Mouse (Mus musculus) kidney, embryonic 14.5 days (tissue): Measurements from ENCODE around the gene Negr1. TPM values are rescaled to one million over a fixed set of nuclear protein-coding genes. Genes with fewer than 3 reads are reported as not detected.

Experiments
- ATAC-seq: fragments of 200-750 bp; cut with Nextera tagmentation; 2 replicates; pipeline ENCODE4 v1.8.0; 2017; ENCODE audit warnings: moderate number of reproducible peaks, mild to moderate bottlenecking, moderate TSS enrichment, moderate library complexity; ENCODE audit not compliant: low FRiP score, low TSS enrichment
- H3K27ac ChIP-seq: fragments of 300-500 bp; sonication (generic); 2 replicates; pipeline ENCODE4 v1.5.1; 2014; ENCODE audit warnings: low read depth, mild to moderate bottlenecking, low read length, moderate library complexity, mixed read lengths
- H3K27me3 ChIP-seq: fragments of 300-500 bp; sonication (generic); 2 replicates; pipeline ENCODE4 v1.6.1; 2014; ENCODE audit warnings: mild to moderate bottlenecking, low read length; ENCODE audit not compliant: control insufficient read depth, insufficient read depth
- H3K36me3 ChIP-seq: fragments of 300-500 bp; sonication (generic); 2 replicates; pipeline ENCODE4 v1.6.1; 2014; ENCODE audit warnings: low read length, mixed read lengths; ENCODE audit not compliant: control insufficient read depth, insufficient read depth
- H3K4me1 ChIP-seq: fragments of 300-500 bp; sonication (generic); 2 replicates; pipeline ENCODE4 v1.6.1; 2014; ENCODE audit warnings: low read length, mixed read lengths; ENCODE audit not compliant: control insufficient read depth, insufficient read depth
- H3K4me2 ChIP-seq: fragments of 300-500 bp; sonication (generic); replicated peaks from 2 replicates; pipeline ENCODE4 v1.6.1; 2014; ENCODE audit warnings: low read depth, mild to moderate bottlenecking, low read length
- H3K4me3 ChIP-seq: fragments of 300-500 bp; sonication (generic); 2 replicates; pipeline ENCODE4 v1.5.1; 2014; ENCODE audit warnings: mild to moderate bottlenecking, low read length
- H3K9ac ChIP-seq: fragments of 300-500 bp; sonication (generic); 2 replicates; pipeline ENCODE4 v1.6.1; 2014; ENCODE audit warnings: low read depth, mild to moderate bottlenecking, low read length, moderate library complexity
- H3K9me3 ChIP-seq: fragments of 300-500 bp; sonication (generic); 2 replicates; pipeline ENCODE4 v1.6.1; 2016; ENCODE audit warnings: low read length; ENCODE audit not compliant: control insufficient read depth
- WGBS: fragments of 180-500 bp; shearing (Covaris S2); extraction: QIAGEN DNeasy Blood & Tissue Kit; methylation state at CpG from one replicate; pipeline ENCODE4 v1.1.7; 2014; 5-methylcytosine and 5-hydroxymethylcytosine counted together
- polyA plus RNA-seq: library from polyadenylated mRNA; unstranded; fragments of >200 nt; fragmentation: Nextera tagmentation; extraction: Ambion mirVana; gene quantifications from 2 replicates; pipeline ENCODE4 v1.2.1, GENCODE M21; 2014

Gene Negr1
- polyA plus RNA-seq, 1 experiment from 2014 or later = 12.4 TPM

GRCm38 (mm10) chr3:157224920-157225319 is 663.3 kb downstream of the Negr1 start:
- WGBS = 75% methylated on average over 4 of the region's 4 CpGs
- no peaks in the 10 kb centered on the region for H3K27me3 ChIP-seq
- H3K4me1 ChIP-seq = no peaks in the 10 kb centered on the region
- no peak overlapping the region for H3K4me2 ChIP-seq
- H3K9ac ChIP-seq = no peak overlapping the region
- no peaks in the 10 kb centered on the region for H3K36me3 ChIP-seq
- H3K4me3 ChIP-seq = no peak overlapping the region
- no peak overlapping the region for H3K27ac ChIP-seq
- no peaks in the 10 kb centered on the region for H3K9me3 ChIP-seq
- ATAC-seq = no peak

GRCm38 (mm10) chr3:157232723-157233122 is 671.1 kb downstream of the Negr1 start:
- WGBS = 30% methylated on average over 5 of the region's 5 CpGs
- peak; percentile 68 for ATAC-seq
- no peaks in the 10 kb centered on the region for H3K4me1 ChIP-seq

GRCm38 (mm10) chr3:157240240-157240639 is 678.6 kb downstream of the Negr1 start:
- Histone ChIP-seq H3K27me3 (no peaks in the 10 kb centered on the region), H3K4me1 (no peaks in the 10 kb centered on the region), H3K36me3 (no peaks in the 10 kb centered on the region), H3K9ac (no peak overlapping the region), H3K27ac (no peak overlapping the region), H3K4me2 (no peak overlapping the region), H3K4me3 (no peak overlapping the region), H3K9me3 (no peaks in the 10 kb centered on the region)
- WGBS = 76% methylated on average over 1 of the region's 1 CpGs
- no peak for ATAC-seq

More at GRCm38 (mm10) chr3:157232723-157233122, 671.1 kb downstream of the Negr1 start:
- no peak overlapping the region for H3K4me3 ChIP-seq
- H3K9me3 ChIP-seq = no peaks in the 10 kb centered on the region
- no peaks in the 10 kb centered on the region for H3K27me3 ChIP-seq
- H3K4me2 ChIP-seq = no peak overlapping the region
- H3K9ac ChIP-seq = no peak overlapping the region
- no peaks in the 10 kb centered on the region for H3K36me3 ChIP-seq
- H3K27ac ChIP-seq = no peak overlapping the region

GRCm38 (mm10) chr3:157255446-157255845 is 693.9 kb downstream of the Negr1 start:
- Histone ChIP-seq H3K36me3 (no peaks in the 10 kb centered on the region), H3K9me3 (no peaks in the 10 kb centered on the region), H3K4me3 (no peak overlapping the region), H3K4me2 (no peak overlapping the region), H3K9ac (no peak overlapping the region), H3K4me1 (no peaks in the 10 kb centered on the region), H3K27me3 (no peaks in the 10 kb centered on the region), H3K27ac (no peak overlapping the region)
- WGBS = 64% methylated on average over 1 of the region's 1 CpGs
- ATAC-seq = no peak

GRCm38 (mm10) chr3:157255863-157256262 is 694.3 kb downstream of the Negr1 start:
- no peaks in the 10 kb centered on the region for H3K36me3 ChIP-seq

GRCm38 (mm10) chr3:157268742-157269141 is 707.1 kb downstream of the Negr1 start:
- H3K27ac ChIP-seq = no peak overlapping the region
- no peak overlapping the region for H3K4me2 ChIP-seq
- no peaks in the 10 kb centered on the region for H3K36me3 ChIP-seq
- WGBS = 68% methylated on average over 4 of the region's 4 CpGs
- ATAC-seq = no peak
- no peaks in the 10 kb centered on the region for H3K9me3 ChIP-seq
- no peaks in the 10 kb centered on the region for H3K4me1 ChIP-seq
- H3K9ac ChIP-seq = no peak overlapping the region
- no peaks in the 10 kb centered on the region for H3K27me3 ChIP-seq
- H3K4me3 ChIP-seq = no peak overlapping the region

More at GRCm38 (mm10) chr3:157255863-157256262, 694.3 kb downstream of the Negr1 start:
- Histone ChIP-seq H3K4me3 (no peak overlapping the region), H3K9me3 (no peaks in the 10 kb centered on the region), H3K27me3 (no peaks in the 10 kb centered on the region), H3K4me2 (no peak overlapping the region), H3K4me1 (no peaks in the 10 kb centered on the region), H3K27ac (no peak overlapping the region), H3K9ac (no peak overlapping the region)
- WGBS = 22% methylated on average over 3 of the region's 3 CpGs
- peak; percentile 64; the same call in 1 of the 2 replicates for ATAC-seq

GRCm38 (mm10) chr3:157272379-157272778 is 710.8 kb downstream of the Negr1 start:
- no peak overlapping the region for H3K4me2 ChIP-seq
- no peak for ATAC-seq
- H3K36me3 ChIP-seq = no peaks in the 10 kb centered on the region
- no peaks in the 10 kb centered on the region for H3K4me1 ChIP-seq
- H3K27ac ChIP-seq = no peak overlapping the region
- no peak overlapping the region for H3K9ac ChIP-seq
- no peaks in the 10 kb centered on the region for H3K27me3 ChIP-seq
- H3K9me3 ChIP-seq = no peaks in the 10 kb centered on the region
- H3K4me3 ChIP-seq = no peak overlapping the region

- no peaks in the 10 kb centered on the region for H3K36me3 ChIP-seq
- ATAC-seq = no peak
- no peak overlapping the region for H3K4me3 ChIP-seq
- H3K4me1 ChIP-seq = no peaks in the 10 kb centered on the region
- no peak overlapping the region for H3K4me2 ChIP-seq
- H3K9ac ChIP-seq = no peak overlapping the region
- H3K27me3 ChIP-seq = no peaks in the 10 kb centered on the region
- 77% methylated on average over 1 of the region's 1 CpGs for WGBS
- no peaks in the 10 kb centered on the region for H3K9me3 ChIP-seq
- no peak overlapping the region for H3K27ac ChIP-seq
These were observed 712.5 kb downstream of the Negr1 start for GRCm38 (mm10) chr3:157274143-157274542.

GRCm38 (mm10) chr3:157279717-157280116 is 718.1 kb downstream of the Negr1 start:
- Histone ChIP-seq H3K9ac (no peak overlapping the region), H3K27me3 (no peaks in the 10 kb centered on the region), H3K4me3 (no peak overlapping the region), H3K9me3 (no peaks in the 10 kb centered on the region), H3K4me1 (no peaks in the 10 kb centered on the region), H3K4me2 (no peak overlapping the region), H3K27ac (no peak overlapping the region), H3K36me3 (no peaks in the 10 kb centered on the region)
- ATAC-seq = no peak

GRCm38 (mm10) chr3:157281259-157281658 is 719.7 kb downstream of the Negr1 start:
- Histone ChIP-seq H3K9me3 (no peaks in the 10 kb centered on the region), H3K27me3 (no peaks in the 10 kb centered on the region), H3K9ac (no peak overlapping the region), H3K4me1 (no peaks in the 10 kb centered on the region), H3K4me3 (no peak overlapping the region), H3K36me3 (no peaks in the 10 kb centered on the region), H3K4me2 (no peak overlapping the region), H3K27ac (no peak overlapping the region)
- ATAC-seq = no peak
